Mouse (Mus musculus) urinary bladder, adult 2 months (tissue): ENCODE results near the gene Mgat4a. TPM values are rescaled to one million over a fixed set of nuclear protein-coding genes. Genes with fewer than 3 reads are reported as not detected.

Experiments used
- DNase-seq: peaks from one replicate; pipeline ENCODE4 v3.0.0; 2022; ENCODE audit warnings: low spot score
- polyA plus RNA-seq: library from polyadenylated mRNA; depleted of rRNA; stranded (reverse); fragments of >200 nt; gene quantifications from 2 replicates; pipeline ENCODE4 v1.2.3, GENCODE M21; 2012

Gene Mgat4a
- polyA plus RNA-seq, 1 experiment = 33.4 TPM

- DNase-seq = no peak
These were observed 74.4 kb downstream of the Mgat4a start for GRCm38 (mm10) chr1:37466322-37466995.

GRCm38 (mm10) chr1:37464878-37465452 lies 75.9 kb downstream of the Mgat4a start:
- no peak for DNase-seq

GRCm38 (mm10) chr1:37457546-37457945 lies 83.3 kb downstream of the Mgat4a start:
- no peak for DNase-seq

GRCm38 (mm10) chr1:37451270-37451669 lies 89.5 kb downstream of the Mgat4a start:
- no peak for DNase-seq

- DNase-seq = no peak
These were observed 92.3 kb downstream of the Mgat4a start for GRCm38 (mm10) chr1:37448361-37449095.

GRCm38 (mm10) chr1:37442848-37443835 lies 97.7 kb downstream of the Mgat4a start:
- no peak for DNase-seq

GRCm38 (mm10) chr1:37436419-37436818 lies 104.4 kb downstream of the Mgat4a start:
- DNase-seq = no peak

- DNase-seq = no peak
These were observed 110.4 kb downstream of the Mgat4a start for GRCm38 (mm10) chr1:37430297-37430840.

- DNase-seq = peak; percentile 88
These were observed 111.2 kb downstream of the Mgat4a start, which contains the start of the genes Coa5 and Unc50 for GRCm38 (mm10) chr1:37429366-37430296. Coa5 (minus strand) TSS chr1:37430103. Unc50 (plus strand) TSS chr1:37430139.

- DNase-seq = no peak
These were observed 111.9 kb downstream of the Mgat4a start for GRCm38 (mm10) chr1:37428911-37429310.

- DNase-seq = no peak
These were observed 113.5 kb downstream of the Mgat4a start for GRCm38 (mm10) chr1:37427144-37427875.

GRCm38 (mm10) chr1:37419420-37419819 lies 121.4 kb downstream of the Mgat4a start:
- DNase-seq = no peak

GRCm38 (mm10) chr1:37415394-37415793 lies 125.4 kb downstream of the Mgat4a start:
- DNase-seq = no peak

GRCm38 (mm10) chr1:37409647-37410046 lies 131.2 kb downstream of the Mgat4a start:
- no peak for DNase-seq

GRCm38 (mm10) chr1:37408678-37409077 lies 132.1 kb downstream of the Mgat4a start:
- DNase-seq = no peak

GRCm38 (mm10) chr1:37408059-37408458 lies 132.8 kb downstream of the Mgat4a start:
- no peak for DNase-seq

- no peak for DNase-seq
These were observed 133.6 kb downstream of the Mgat4a start for GRCm38 (mm10) chr1:37407228-37407627.

- DNase-seq = no peak
These were observed 135.7 kb downstream of the Mgat4a start for GRCm38 (mm10) chr1:37405137-37405536.

GRCm38 (mm10) chr1:37401687-37402086 lies 139.1 kb downstream of the Mgat4a start:
- DNase-seq = no peak
